Mouse (Mus musculus): ENCODE measurements at regions not wholly inside any gene's neighbourhood (a gene's known extent, or its start where the extent isn't known, plus 50 kb on each side); places are given as distances from the start of the nearest gene placed in this dataset.
A peak's percentile ranks its signal among the peaks of the same experiment; 100 is the strongest.

- ATAC-seq (replicated peaks; ENCODE audit: low read depth, poor library complexity, severe bottlenecking): peak; percentile 95
Measured at GRCm38 (mm10) chr16:95647854-95648253, 54.0 kb upstream of the Ets2 start.

GRCm38 (mm10) chr16:95642784-95643590 lies 56.6 kb upstream of the Erg start:
- ATAC-seq (replicated peaks; ENCODE audit: low read depth, poor library complexity, severe bottlenecking): no peak

- peak; percentile 95 for ATAC-seq (replicated peaks; ENCODE audit: low read depth, poor library complexity, severe bottlenecking)
Measured at GRCm38 (mm10) chr16:95640670-95641069, 54.3 kb upstream of the Erg start.

GRCm38 (mm10) chr16:95639677-95640076 lies 53.3 kb upstream of the Erg start:
- ATAC-seq (replicated peaks; ENCODE audit: low read depth, poor library complexity, severe bottlenecking): no peak

- no peak for ATAC-seq (replicated peaks; ENCODE audit: low read depth, poor library complexity, severe bottlenecking)
Measured at GRCm38 (mm10) chr16:95637850-95638249, 51.5 kb upstream of the Erg start.

GRCm38 (mm10) chr16:95636615-95637014 lies 50.2 kb upstream of the Erg start:
- ATAC-seq (replicated peaks; ENCODE audit: low read depth, poor library complexity, severe bottlenecking): no peak

Data from common myeloid progenitor, adult 5-6 weeks (primary cell).